Mouse (Mus musculus): ENCODE measurements around the gene Gm14137.

- TF ChIP-seq CTCF (IDR thresholded peaks at IDR 0.05; ENCODE audit: extremely low read depth, insufficient read depth, insufficient read length, insufficient replicate concordance) (no peak), POLR2A (IDR thresholded peaks at IDR 0.05; ENCODE audit: low read depth, low read length) (no peak)
These were observed 37.9 kb upstream of the Gm14137 start for GRCm38 (mm10) chr2:119136346-119136898.

All from spleen, adult 2 months (tissue).